Mouse (Mus musculus) gastrocnemius, adult 8-10 months (tissue): ENCODE results near the gene Adgrd1. TPM values are rescaled to one million over a fixed set of nuclear protein-coding genes. Genes with fewer than 3 reads are reported as not detected.

ENCODE experiments used
- DNase-seq, 2 experiments: peaks; one replicate each; pipeline ENCODE4 v3.0.0; 2022; ENCODE audit warnings: low spot score in 2 of 2
- total RNA-seq, 4 experiments: library from RNA; stranded (reverse); gene quantifications; 2 replicates each; pipeline ENCODE4 v1.2.4; 2022

Adgrd1 gene
- total RNA-seq, 4 experiments from 2014 or later = 1.7 to 3.8 (median 3.4) TPM

- DNase-seq = no peak
Measured at GRCm38 (mm10) chr5:129189071-129189470, 92.5 kb downstream of the Adgrd1 start.

- DNase-seq = no peak
Measured at GRCm38 (mm10) chr5:129190077-129190476, 93.5 kb downstream of the Adgrd1 start.

- DNase-seq = no peak
Measured at GRCm38 (mm10) chr5:129196501-129196900, 100.0 kb downstream of the Adgrd1 start.

GRCm38 (mm10) chr5:129196971-129197519, 100.5 kb downstream of the Adgrd1 start:
- no peak for DNase-seq

GRCm38 (mm10) chr5:129200132-129200531, 103.6 kb downstream of the Adgrd1 start:
- no peak for DNase-seq

GRCm38 (mm10) chr5:129208279-129208678, 111.7 kb downstream of the Adgrd1 start:
- DNase-seq = no peak

- DNase-seq = no peak
Measured at GRCm38 (mm10) chr5:129208845-129209244, 112.3 kb downstream of the Adgrd1 start.

- no peak for DNase-seq
Measured at GRCm38 (mm10) chr5:129211385-129212031, 115.0 kb downstream of the Adgrd1 start.

- no peak for DNase-seq
Measured at GRCm38 (mm10) chr5:129214023-129214422, 117.5 kb downstream of the Adgrd1 start.

- DNase-seq = no peak
Measured at GRCm38 (mm10) chr5:129216001-129216400, 119.5 kb downstream of the Adgrd1 start.

GRCm38 (mm10) chr5:129217481-129218221, 121.1 kb downstream of the Adgrd1 start:
- no peak for DNase-seq

- no peak for DNase-seq
Measured at GRCm38 (mm10) chr5:129218222-129218505, 121.6 kb downstream of the Adgrd1 start.

GRCm38 (mm10) chr5:129218537-129218981, 122.0 kb downstream of the Adgrd1 start:
- DNase-seq = no peak

GRCm38 (mm10) chr5:129219178-129219760, 122.7 kb downstream of the Adgrd1 start:
- DNase-seq = no peak

- DNase-seq = no peak
Measured at GRCm38 (mm10) chr5:129225810-129226450, 129.4 kb downstream of the Adgrd1 start.

GRCm38 (mm10) chr5:129228171-129228570, 131.6 kb downstream of the Adgrd1 start:
- no peak for DNase-seq

GRCm38 (mm10) chr5:129233301-129233700, 136.8 kb downstream of the Adgrd1 start:
- DNase-seq = no peak

GRCm38 (mm10) chr5:129233881-129234432, 137.4 kb downstream of the Adgrd1 start:
- DNase-seq = no peak

- no peak for DNase-seq
Measured at GRCm38 (mm10) chr5:129236366-129236765, 139.8 kb downstream of the Adgrd1 start.

- no peak for DNase-seq
Measured at GRCm38 (mm10) chr5:129241865-129242264, 145.3 kb downstream of the Adgrd1 start.

- no peak for DNase-seq
Measured at GRCm38 (mm10) chr5:129242265-129242664, 145.7 kb downstream of the Adgrd1 start.

GRCm38 (mm10) chr5:129243120-129243519, 146.6 kb downstream of the Adgrd1 start:
- no peak for DNase-seq
